Mouse (Mus musculus) thymus, postnatal 14 days (tissue): ENCODE data around the gene Dlx2.

Experiments
- DNase-seq: peaks from one replicate; pipeline ENCODE4 v3.0.0; 2021

Dlx2 gene

GRCm38 (mm10) chr2:71504852-71505251, 41.7 kb downstream of the Dlx2 start:
- DNase-seq = no peak

GRCm38 (mm10) chr2:71499276-71500230, 47.0 kb downstream of the Dlx2 start:
- no peak for DNase-seq

GRCm38 (mm10) chr2:71497175-71497574, 49.4 kb downstream of the Dlx2 start:
- DNase-seq = no peak

GRCm38 (mm10) chr2:71494971-71495370, 51.6 kb downstream of the Dlx2 start:
- no peak for DNase-seq

- no peak for DNase-seq
These were observed 52.1 kb downstream of the Dlx2 start for GRCm38 (mm10) chr2:71494503-71494902.
